Mouse (Mus musculus) kidney, adult 2 months (tissue): ENCODE data around the gene Cbr3. TPM values are rescaled to one million over a fixed set of nuclear protein-coding genes. Genes with fewer than 3 reads are reported as not detected.
A peak's percentile ranks its signal among the peaks of the same experiment; 100 is the strongest.

Experiments used
- DNase-seq: peaks from one replicate; pipeline ENCODE4 v3.0.0; 2021
- H3K27ac ChIP-seq: fragments of 200-500 bp; 2 replicates; pipeline ENCODE4 v1.5.1; 2012; ENCODE audit warnings: low read depth, low read length, control low read depth, inconsistent platforms; ENCODE audit not compliant: insufficient read depth
- H3K27me3 ChIP-seq: fragments of 200-500 bp; replicated peaks from 2 replicates; pipeline ENCODE4 v1.6.1; 2012; ENCODE audit warnings: mild to moderate bottlenecking, moderate library complexity, low read length, inconsistent platforms; ENCODE audit not compliant: control insufficient read depth, insufficient read depth
- H3K36me3 ChIP-seq: fragments of 200-500 bp; 2 replicates; pipeline ENCODE4 v1.6.1; 2012; ENCODE audit warnings: mild to moderate bottlenecking, moderate library complexity, low read length, inconsistent platforms; ENCODE audit not compliant: control insufficient read depth, insufficient read depth
- H3K4me1 ChIP-seq: fragments of 200-500 bp; 2 replicates; pipeline ENCODE4 v1.6.1; 2011; ENCODE audit warnings: low read length; ENCODE audit not compliant: control insufficient read depth, insufficient read depth
- H3K4me3 ChIP-seq: fragments of 200-500 bp; 2 replicates; pipeline ENCODE4 v1.5.1; 2011; ENCODE audit warnings: mild to moderate bottlenecking, low read depth, low read length, control low read depth; ENCODE audit not compliant: insufficient read depth
- CTCF ChIP-seq: fragments of 200-500 bp; conservative IDR thresholded peaks from 2 replicates; pipeline ENCODE4 v1.5.1; 2011; ENCODE audit warnings: low read depth, mild to moderate bottlenecking, control low read depth, low read length, moderate library complexity, mixed read lengths; ENCODE audit not compliant: insufficient read depth, insufficient read length
- POLR2A ChIP-seq: fragments of 200-500 bp; IDR thresholded peaks from one replicate; pipeline ENCODE4 v1.6.1; 2011; ENCODE audit warnings: low read depth, low read length, control low read depth
- WGBS: fragments of 180-500 bp; shearing (Covaris S2); methylation state at CpG from one replicate; pipeline ENCODE4 v1.1.7; 2018; 5-methylcytosine and 5-hydroxymethylcytosine counted together
- polyA plus RNA-seq: library from polyadenylated mRNA; depleted of rRNA; stranded (reverse); fragments of >200 nt; gene quantifications from 2 replicates; pipeline ENCODE4 v1.2.3, GENCODE M21; 2012

Cbr3 gene
- polyA plus RNA-seq, 1 experiment, result 4.9 TPM

DNA sequence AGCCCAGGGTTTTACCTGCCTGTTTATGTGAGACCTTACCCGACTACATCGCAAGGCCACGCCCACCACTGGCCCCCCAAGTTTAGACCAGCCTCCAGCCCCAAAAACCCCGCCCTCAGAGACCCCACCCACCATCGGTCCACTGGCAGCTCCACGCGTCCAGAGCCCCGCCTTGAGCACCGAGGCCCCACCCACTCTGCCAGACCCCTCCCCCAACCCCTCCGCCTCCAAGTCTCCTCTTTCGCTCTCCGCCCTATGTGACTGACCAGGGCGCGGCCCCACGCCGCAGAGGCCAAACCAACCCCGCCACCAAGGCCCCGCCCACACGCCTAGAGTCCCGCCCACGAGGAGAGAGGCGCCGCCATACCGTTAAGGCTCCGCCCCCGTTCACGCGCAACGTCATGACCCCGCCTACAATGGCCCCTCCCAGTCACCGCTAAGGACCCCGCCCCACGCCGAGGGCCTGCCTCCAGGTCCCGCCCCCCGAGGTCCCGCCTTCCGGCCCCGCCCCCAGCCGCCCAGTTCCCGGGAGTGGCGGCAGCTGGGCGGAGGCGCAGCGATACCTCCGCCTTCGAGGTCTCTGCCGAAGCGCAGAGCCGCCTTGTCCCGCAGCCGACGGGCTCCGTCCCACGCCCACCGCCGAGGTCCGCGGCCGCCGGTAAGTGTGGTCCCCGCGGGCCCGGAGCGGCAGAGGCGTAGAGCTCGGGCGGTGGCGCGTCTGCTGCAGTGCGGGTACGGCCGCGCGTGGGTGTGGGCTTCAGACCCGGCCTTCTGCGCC, 28.6 kb downstream of the Cbr3 start, which contains the start of gene Dop1b:
Dop1b (plus strand) TSS at position 494 of the 778 bp plus-strand sequence.
- H3K27ac ChIP-seq, result peak within 1 kb of the TSS; percentile 28
- WGBS, result under 1% methylated on average over 73 of the region's 77 CpGs
- H3K27me3 ChIP-seq, result no peaks in the 10 kb centered on the region
- peak; percentile 99 for DNase-seq
- H3K4me1 ChIP-seq, result no peaks in the 10 kb centered on the region; the same call in 1 of the 2 replicates
- peak; percentile 53 for TF ChIP-seq POLR2A
- no peak for TF ChIP-seq CTCF
- H3K36me3 ChIP-seq, result no peaks in the 10 kb centered on the region
- H3K4me3 ChIP-seq, result peak within 1 kb of the TSS; percentile 88

DNA sequence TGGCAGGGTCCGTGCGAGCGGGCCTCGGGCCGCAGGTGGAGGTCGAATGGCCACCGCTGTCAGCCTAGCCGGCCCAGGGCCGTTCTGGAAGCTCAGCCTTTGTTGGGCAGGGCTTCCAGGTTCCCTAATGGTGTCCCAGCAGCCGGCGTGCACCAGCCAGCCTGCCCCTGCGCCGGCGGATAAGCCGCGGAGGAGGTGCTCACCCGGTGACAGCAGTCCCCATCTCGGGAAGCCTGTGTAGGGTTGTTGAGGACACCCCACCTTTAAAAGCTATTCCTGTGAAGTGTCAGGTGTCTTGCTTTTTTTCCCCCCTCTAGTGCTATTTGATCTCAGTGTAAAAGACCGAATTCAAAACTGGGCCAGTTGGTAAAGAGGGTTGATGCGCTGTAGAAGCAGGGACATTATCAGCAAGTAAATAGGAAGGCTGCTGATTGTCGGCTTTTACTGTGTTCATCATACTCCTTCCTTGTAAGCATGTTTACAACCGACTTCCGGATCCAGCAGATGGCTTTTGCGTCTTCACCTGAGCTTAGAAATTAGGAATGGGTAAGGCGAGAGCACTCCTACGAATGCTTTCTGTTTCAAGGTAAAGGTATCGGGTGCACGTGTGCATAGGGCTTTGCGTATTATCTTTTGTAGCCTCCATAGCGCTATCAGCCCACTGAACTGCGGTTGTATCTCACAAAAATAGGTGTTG, 29.3 kb downstream of the Cbr3 start:
- DNase-seq, result no peak
- Histone ChIP-seq H3K4me1 (no peaks in the 10 kb centered on the region; the same call in 1 of the 2 replicates), H3K27me3 (no peaks in the 10 kb centered on the region), H3K4me3 (peak overlapping the region; percentile 88), H3K36me3 (no peaks in the 10 kb centered on the region), H3K27ac (no peak overlapping the region; the same call in 1 of the 2 replicates)
- TF ChIP-seq CTCF, result no peak
- no peak for TF ChIP-seq POLR2A
- WGBS, result 15% methylated on average over 31 of the region's 31 CpGs

DNA sequence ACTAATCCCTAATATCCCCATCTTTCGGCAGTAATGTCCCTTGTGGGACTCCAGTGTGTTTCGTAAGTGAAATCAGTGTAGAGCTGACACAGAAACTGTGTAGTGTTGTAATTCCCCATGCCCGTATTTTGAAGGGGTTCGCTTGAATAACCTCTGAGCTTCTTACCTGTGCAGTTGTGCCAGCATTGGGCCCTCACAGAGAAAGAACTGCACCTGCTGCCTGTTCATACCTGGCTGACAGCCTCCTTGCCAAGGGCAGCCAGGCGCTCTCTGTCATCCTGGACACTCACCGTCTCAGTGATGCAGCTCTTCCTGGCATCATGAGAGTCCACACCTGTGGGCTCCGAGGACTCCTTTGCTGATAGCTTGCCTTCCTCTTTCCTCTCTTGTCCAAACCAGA, 30.0 kb downstream of the Cbr3 start:
- Histone ChIP-seq H3K36me3 (no peaks in the 10 kb centered on the region), H3K27me3 (no peaks in the 10 kb centered on the region), H3K4me3 (peak overlapping the region; percentile 88; the same call in 1 of the 2 replicates), H3K27ac (no peak overlapping the region), H3K4me1 (no peaks in the 10 kb centered on the region; the same call in 1 of the 2 replicates)
- WGBS, result 77% methylated on average over 7 of the region's 7 CpGs
- no peak for TF ChIP-seq POLR2A
- TF ChIP-seq CTCF, result no peak
- DNase-seq, result no peak

DNA sequence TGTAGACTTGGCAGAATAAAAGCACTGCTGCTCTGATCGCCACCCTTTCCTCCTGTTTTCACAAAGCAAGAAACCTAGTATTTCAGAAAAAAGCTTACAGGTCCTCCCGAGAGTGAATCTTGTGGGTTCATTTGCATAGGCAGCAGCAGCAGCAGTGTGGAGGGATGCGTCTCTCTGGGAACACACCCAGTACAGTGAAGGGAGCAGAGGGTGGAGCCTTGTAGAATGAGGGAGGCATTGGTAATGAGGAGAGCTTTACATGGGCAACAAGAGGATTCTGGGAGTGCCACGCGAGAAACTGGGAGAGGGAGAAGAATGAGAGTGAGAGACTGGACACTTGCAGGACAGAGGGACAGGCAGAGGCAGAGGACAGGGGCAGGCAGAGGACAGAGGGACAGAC, 31.4 kb downstream of the Cbr3 start:
- Histone ChIP-seq H3K27ac (no peak overlapping the region), H3K4me1 (no peaks in the 10 kb centered on the region; the same call in 1 of the 2 replicates), H3K36me3 (no peaks in the 10 kb centered on the region), H3K4me3 (no peak overlapping the region), H3K27me3 (no peaks in the 10 kb centered on the region)
- no peak for DNase-seq
- 53% methylated on average over 5 of the region's 5 CpGs for WGBS
- TF ChIP-seq POLR2A (no peak), CTCF (no peak)

DNA sequence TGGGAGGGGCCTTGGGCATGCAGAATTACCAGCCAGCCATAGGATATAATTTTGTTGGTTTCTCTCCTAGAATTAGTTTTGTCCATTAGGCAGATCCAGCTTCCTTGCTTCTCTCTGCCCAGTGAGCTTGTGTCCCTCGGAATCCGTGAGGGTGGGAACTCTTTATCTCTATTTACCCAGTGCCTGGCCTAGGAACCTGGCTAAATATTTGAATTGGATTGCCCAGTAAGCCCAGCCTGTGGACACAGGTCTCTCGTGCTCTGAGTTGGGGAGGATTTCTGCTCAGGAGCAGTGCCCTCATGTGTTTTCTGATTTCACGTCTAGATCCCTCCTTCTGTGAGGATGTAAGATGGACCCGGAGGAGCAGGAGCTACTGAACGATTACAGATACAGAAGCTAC, 32.8 kb downstream of the Cbr3 start:
- DNase-seq, result no peak
- 90% methylated on average over 6 of the region's 6 CpGs for WGBS

DNA sequence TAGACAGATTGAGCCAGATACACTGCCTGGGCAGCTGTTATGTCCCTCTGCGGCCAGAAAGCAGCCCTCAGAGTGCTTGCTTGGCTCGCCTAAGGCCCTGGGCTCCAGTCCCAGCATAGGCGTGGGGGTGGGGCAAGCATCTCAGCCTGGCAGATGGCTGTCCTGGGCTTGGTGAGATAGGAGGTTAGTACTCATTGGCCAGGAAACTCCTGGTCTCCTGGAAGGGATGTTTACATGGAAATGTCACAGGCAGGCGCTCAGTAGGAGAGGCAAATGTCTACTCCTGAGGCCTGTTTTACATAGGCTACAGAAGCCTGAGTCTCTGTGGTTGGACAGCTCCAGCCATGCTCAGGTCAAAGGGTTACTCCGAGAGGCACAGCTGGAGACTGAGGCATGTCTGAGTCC, 34.3 kb downstream of the Cbr3 start:
- Histone ChIP-seq H3K36me3 (no peaks in the 10 kb centered on the region), H3K27me3 (no peaks in the 10 kb centered on the region), H3K4me1 (no peaks in the 10 kb centered on the region; the same call in 1 of the 2 replicates), H3K27ac (no peak overlapping the region), H3K4me3 (no peak overlapping the region)
- no peak for DNase-seq
- WGBS, result 69% methylated on average over 5 of the region's 5 CpGs
- no peak for TF ChIP-seq CTCF
- TF ChIP-seq POLR2A, result no peak

More for the DNA sequence above, 32.8 kb downstream of the Cbr3 start:
- Histone ChIP-seq H3K4me3 (no peak overlapping the region), H3K27me3 (no peaks in the 10 kb centered on the region), H3K36me3 (no peaks in the 10 kb centered on the region), H3K27ac (no peak overlapping the region), H3K4me1 (no peaks in the 10 kb centered on the region; the same call in 1 of the 2 replicates)
- TF ChIP-seq CTCF (no peak), POLR2A (no peak)

DNA sequence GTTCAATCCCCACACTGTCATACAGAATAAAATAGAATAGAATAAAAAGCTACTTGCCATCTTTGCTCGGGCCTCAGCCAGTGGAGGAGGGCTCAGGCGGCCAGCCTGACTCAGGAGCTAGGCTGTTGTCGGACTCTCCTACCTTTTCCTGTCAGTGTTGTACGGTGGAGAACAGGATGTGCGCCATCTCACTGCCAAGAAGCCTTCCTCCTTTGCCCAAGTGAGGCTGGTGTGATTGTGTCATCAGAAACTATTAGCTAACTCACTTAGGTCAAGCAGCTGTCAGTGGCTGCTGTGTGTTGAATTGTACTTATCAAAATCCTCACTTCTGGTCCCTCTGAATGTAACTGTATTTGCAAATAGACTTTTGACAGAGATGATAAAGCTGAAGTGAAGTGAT, 38.8 kb downstream of the Cbr3 start:
- Histone ChIP-seq H3K36me3 (no peaks in the 10 kb centered on the region), H3K4me3 (no peak overlapping the region), H3K27ac (no peak overlapping the region), H3K27me3 (no peaks in the 10 kb centered on the region), H3K4me1 (no peaks in the 10 kb centered on the region)
- no peak for DNase-seq
- TF ChIP-seq CTCF, result no peak
- TF ChIP-seq POLR2A, result no peak
- 75% methylated on average over 5 of the region's 5 CpGs for WGBS
